Mouse (Mus musculus): ENCODE measurements around the gene Hmgb1. TPM values are rescaled to one million over a fixed set of nuclear protein-coding genes. Genes with fewer than 3 reads are reported as not detected.
A peak's percentile ranks its signal among the peaks of the same experiment; 100 is the strongest.

Gene Hmgb1
- polyA plus RNA-seq, 1 experiment, result 107 TPM

GRCm38 (mm10) chr5:149043240-149043639 lies 141.0 kb downstream of the Hmgb1 start:
- DNase-seq, result no peak
- TF ChIP-seq POLR2A (IDR thresholded peaks at IDR 0.05; ENCODE audit: control insufficient read depth, extremely low read depth, insufficient read depth, low read length, poor library complexity) (no peak), CTCF (IDR thresholded peaks at IDR 0.05; ENCODE audit: borderline replicate concordance, control insufficient read depth, extremely low read depth, insufficient read depth, low read length, poor library complexity) (no peak)
- Histone ChIP-seq H3K4me1 (replicated peaks; ENCODE audit: control insufficient read depth, insufficient read depth, low read length) (peaks cover 3% of the 10 kb centered on the region; the same call in 1 of the 2 replicates), H3K27me3 (ENCODE audit: control insufficient read depth, insufficient read depth, low read length) (no peaks in the 10 kb centered on the region), H3K4me3 (ENCODE audit: control insufficient read depth, insufficient read depth, low read length) (no peak overlapping the region), H3K36me3 (ENCODE audit: control insufficient read depth, insufficient read depth, low read length) (peaks cover 16% of the 10 kb centered on the region), H3K27ac (ENCODE audit: control insufficient read depth, insufficient read depth, low read length) (no peak overlapping the region)
- 94% methylated on average over 6 of the region's 6 CpGs for WGBS

GRCm38 (mm10) chr5:149039825-149040224 lies 144.5 kb downstream of the Hmgb1 start:
- Histone ChIP-seq H3K4me1 (replicated peaks; ENCODE audit: control insufficient read depth, insufficient read depth, low read length) (peaks cover 3% of the 10 kb centered on the region), H3K36me3 (ENCODE audit: control insufficient read depth, insufficient read depth, low read length) (no peaks in the 10 kb centered on the region), H3K4me3 (ENCODE audit: control insufficient read depth, insufficient read depth, low read length) (no peak overlapping the region), H3K27me3 (ENCODE audit: control insufficient read depth, insufficient read depth, low read length) (no peaks in the 10 kb centered on the region), H3K27ac (ENCODE audit: control insufficient read depth, insufficient read depth, low read length) (no peak overlapping the region)
- TF ChIP-seq POLR2A (IDR thresholded peaks at IDR 0.05; ENCODE audit: control insufficient read depth, extremely low read depth, insufficient read depth, low read length, poor library complexity) (no peak), CTCF (IDR thresholded peaks at IDR 0.05; ENCODE audit: borderline replicate concordance, control insufficient read depth, extremely low read depth, insufficient read depth, low read length, poor library complexity) (no peak)
- peak; percentile 42 for DNase-seq
- 92% methylated on average over 5 of the region's 5 CpGs for WGBS

GRCm38 (mm10) chr5:149037729-149038128 lies 146.6 kb downstream of the Hmgb1 start:
- TF ChIP-seq CTCF (IDR thresholded peaks at IDR 0.05; ENCODE audit: borderline replicate concordance, control insufficient read depth, extremely low read depth, insufficient read depth, low read length, poor library complexity) (no peak), POLR2A (IDR thresholded peaks at IDR 0.05; ENCODE audit: control insufficient read depth, extremely low read depth, insufficient read depth, low read length, poor library complexity) (no peak)
- no peaks in the 10 kb centered on the region for H3K27me3 ChIP-seq (ENCODE audit: control insufficient read depth, insufficient read depth, low read length)
- H3K4me1 ChIP-seq (replicated peaks; ENCODE audit: control insufficient read depth, insufficient read depth, low read length), result no peaks in the 10 kb centered on the region; the same call in 1 of the 2 replicates
- no peak for DNase-seq
- 51% methylated on average over 10 of the region's 10 CpGs for WGBS
- no peak overlapping the region for H3K4me3 ChIP-seq (ENCODE audit: control insufficient read depth, insufficient read depth, low read length)
- no peak overlapping the region for H3K27ac ChIP-seq (ENCODE audit: control insufficient read depth, insufficient read depth, low read length)
- no peaks in the 10 kb centered on the region for H3K36me3 ChIP-seq (ENCODE audit: control insufficient read depth, insufficient read depth, low read length)

- no peaks in the 10 kb centered on the region for H3K27me3 ChIP-seq (ENCODE audit: control insufficient read depth, insufficient read depth, low read length)
- WGBS, result 97% methylated on average over 3 of the region's 3 CpGs
- TF ChIP-seq POLR2A (IDR thresholded peaks at IDR 0.05; ENCODE audit: control insufficient read depth, extremely low read depth, insufficient read depth, low read length, poor library complexity), result no peak
- no peak for TF ChIP-seq CTCF (IDR thresholded peaks at IDR 0.05; ENCODE audit: borderline replicate concordance, control insufficient read depth, extremely low read depth, insufficient read depth, low read length, poor library complexity)
Measured at GRCm38 (mm10) chr5:149036920-149037319, 147.4 kb downstream of the Hmgb1 start.

GRCm38 (mm10) chr5:149032438-149032837 lies 151.9 kb downstream of the Hmgb1 start:
- H3K27me3 ChIP-seq (ENCODE audit: control insufficient read depth, insufficient read depth, low read length), result no peaks in the 10 kb centered on the region

More at GRCm38 (mm10) chr5:149036920-149037319, 147.4 kb downstream of the Hmgb1 start:
- H3K27ac ChIP-seq (ENCODE audit: control insufficient read depth, insufficient read depth, low read length), result no peak overlapping the region
- no peak overlapping the region for H3K4me3 ChIP-seq (ENCODE audit: control insufficient read depth, insufficient read depth, low read length)
- peaks cover 3% of the 10 kb centered on the region for H3K4me1 ChIP-seq (replicated peaks; ENCODE audit: control insufficient read depth, insufficient read depth, low read length)
- no peaks in the 10 kb centered on the region for H3K36me3 ChIP-seq (ENCODE audit: control insufficient read depth, insufficient read depth, low read length)
- DNase-seq, result no peak

GRCm38 (mm10) chr5:149031199-149031750 lies 153.0 kb downstream of the Hmgb1 start:
- under 1% methylated on average over 30 of the region's 30 CpGs for WGBS
- H3K36me3 ChIP-seq (ENCODE audit: control insufficient read depth, insufficient read depth, low read length), result no peaks in the 10 kb centered on the region
- peak; percentile 92 for TF ChIP-seq POLR2A (IDR thresholded peaks at IDR 0.05; ENCODE audit: control insufficient read depth, extremely low read depth, insufficient read depth, low read length, poor library complexity)
- TF ChIP-seq CTCF (IDR thresholded peaks at IDR 0.05; ENCODE audit: borderline replicate concordance, control insufficient read depth, extremely low read depth, insufficient read depth, low read length, poor library complexity), result 0 out of 2 replicates have a peak, but pooled peaks have one; percentile 6
- H3K4me3 ChIP-seq (ENCODE audit: control insufficient read depth, insufficient read depth, low read length), result peak overlapping the region; percentile 59
- H3K27me3 ChIP-seq (ENCODE audit: control insufficient read depth, insufficient read depth, low read length), result no peaks in the 10 kb centered on the region
- H3K27ac ChIP-seq (ENCODE audit: control insufficient read depth, insufficient read depth, low read length), result peak overlapping the region; percentile 93
- H3K4me1 ChIP-seq (replicated peaks; ENCODE audit: control insufficient read depth, insufficient read depth, low read length), result peaks cover 24% of the 10 kb centered on the region
- DNase-seq, result peak; percentile 75

More at GRCm38 (mm10) chr5:149032438-149032837, 151.9 kb downstream of the Hmgb1 start:
- 94% methylated on average over 4 of the region's 4 CpGs for WGBS
- H3K4me1 ChIP-seq (replicated peaks; ENCODE audit: control insufficient read depth, insufficient read depth, low read length), result peaks cover 24% of the 10 kb centered on the region
- no peaks in the 10 kb centered on the region for H3K36me3 ChIP-seq (ENCODE audit: control insufficient read depth, insufficient read depth, low read length)
- DNase-seq, result no peak
- no peak overlapping the region for H3K4me3 ChIP-seq (ENCODE audit: control insufficient read depth, insufficient read depth, low read length)
- TF ChIP-seq CTCF (IDR thresholded peaks at IDR 0.05; ENCODE audit: borderline replicate concordance, control insufficient read depth, extremely low read depth, insufficient read depth, low read length, poor library complexity) (no peak), POLR2A (IDR thresholded peaks at IDR 0.05; ENCODE audit: control insufficient read depth, extremely low read depth, insufficient read depth, low read length, poor library complexity) (no peak)
- no peak overlapping the region for H3K27ac ChIP-seq (ENCODE audit: control insufficient read depth, insufficient read depth, low read length)

Data from thymus, adult 2 months (tissue).